Mouse (Mus musculus) C2C12 (cell line): ENCODE data around the gene 4930404H24Rik.

Experiments used
- CTCF ChIP-seq: IDR thresholded peaks from one replicate; pipeline ENCODE4 v1.5.1; 2011; ENCODE audit not compliant: control insufficient read depth, insufficient read depth, insufficient read length
- FOSL1 ChIP-seq: IDR thresholded peaks from one replicate; pipeline ENCODE4 v1.8.0; 2011; ENCODE audit warnings: mild to moderate bottlenecking, low read length; ENCODE audit not compliant: poor library complexity, insufficient read depth, severe bottlenecking
- MYOD1 ChIP-seq: IDR thresholded peaks from one replicate; pipeline ENCODE4 v1.6.1; 2011; ENCODE audit warnings: low read depth; ENCODE audit not compliant: control insufficient read depth, insufficient read length
- MYOG ChIP-seq: IDR thresholded peaks from one replicate; pipeline ENCODE4 v1.6.1; 2011; ENCODE audit not compliant: control insufficient read depth, insufficient read length; ENCODE audit errors: extremely low read depth

GRCm38 (mm10) chr2:153447719-153448118 lies 44.9 kb upstream of the 4930404H24Rik start:
- TF ChIP-seq CTCF, result no peak
- TF ChIP-seq MYOG, result no peak
- no peak for TF ChIP-seq MYOD1
- TF ChIP-seq FOSL1, result no peak
